Mouse (Mus musculus): ENCODE data around the gene Scg5. TPM values are rescaled to one million over a fixed set of nuclear protein-coding genes. Genes with fewer than 3 reads are reported as not detected.
A peak's percentile ranks its signal among the peaks of the same experiment; 100 is the strongest.

Scg5 gene
- polyA plus RNA-seq (2014; fragmentation: Nextera tagmentation; extraction: Ambion mirVana), result 0.30 and 0.57 TPM in 2 replicates

DNA sequence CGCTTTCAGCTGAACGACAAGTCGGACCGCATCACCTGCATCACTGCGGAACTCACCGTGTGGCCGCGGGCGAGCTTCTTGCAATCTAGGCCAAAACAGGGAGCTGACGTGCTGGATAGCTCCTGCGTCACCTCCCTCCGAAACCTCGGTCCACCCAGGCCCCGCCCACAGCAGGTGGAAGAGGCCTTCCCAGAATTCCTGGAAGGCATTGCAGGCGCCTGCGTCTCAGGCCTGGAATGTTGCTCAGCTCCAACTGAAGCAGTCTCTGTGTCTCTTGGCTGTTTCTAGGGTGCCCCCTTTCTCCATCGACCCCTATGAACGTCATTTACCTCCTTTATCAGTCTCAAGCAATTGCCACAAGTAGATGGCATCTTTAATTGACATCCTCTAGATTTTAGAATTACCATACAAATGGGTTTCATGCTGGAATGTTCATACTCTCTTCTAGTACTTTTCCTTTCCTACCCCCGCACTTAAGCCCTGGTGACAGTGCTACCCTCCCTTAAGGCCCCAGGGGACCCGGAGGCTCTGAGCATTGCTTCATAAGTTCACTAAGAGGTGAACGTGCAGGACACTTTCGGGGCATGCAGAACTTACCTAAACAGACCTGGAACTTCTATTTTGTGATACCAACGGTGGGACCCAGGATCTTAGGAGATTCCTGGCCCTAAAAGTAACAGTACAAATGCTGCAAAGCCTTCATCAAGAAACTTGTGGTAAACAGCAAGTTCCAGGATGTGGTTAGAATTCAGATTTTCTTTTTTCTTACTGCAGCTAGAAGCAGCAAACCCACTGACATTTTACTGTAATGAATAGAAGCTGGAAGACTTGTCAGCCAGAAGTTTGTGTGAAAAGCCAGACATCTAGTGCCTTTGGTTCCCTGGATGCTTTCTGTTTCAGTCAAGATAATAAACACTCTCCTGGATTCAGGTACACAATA is at the start of gene Scg5:
TSS of gene Scg5 (minus strand) at position 179 of the 940 bp plus-strand sequence.
- Histone ChIP-seq H3K4me2 (peak within 1 kb of the TSS; percentile 52), H3K27me3 (ENCODE audit: insufficient read depth, low read length) (no peaks in the 10 kb centered on the region), H3K4me1 (ENCODE audit: insufficient read depth) (no peaks in the 10 kb centered on the region), H3K4me3 (ENCODE audit: low read depth, low read length) (peak within 1 kb of the TSS; percentile 2; the same call in 1 of the 2 replicates), H3K9ac (no peak within 1 kb of the TSS), H3K9me3 (ENCODE audit: low read depth, low read length) (no peaks in the 10 kb centered on the region), H3K27ac (ENCODE audit: low read depth) (no peak within 1 kb of the TSS), H3K36me3 (ENCODE audit: insufficient read depth) (peaks cover 21% of the 10 kb centered on the region)
- peak; percentile 84 for DNase-seq
- peak; percentile 89 for ATAC-seq (ENCODE audit: insufficient read depth)
- TF ChIP-seq CTCF (IDR thresholded peaks at IDR 0.05; ENCODE audit: low read depth), result no peak
- WGBS, result 9% methylated on average over 23 of the region's 23 CpGs

- H3K4me1 ChIP-seq (ENCODE audit: insufficient read depth), result no peaks in the 10 kb centered on the region
- WGBS, result 97% methylated on average over 1 of the region's 1 CpGs
- no peak overlapping the region for H3K4me2 ChIP-seq
- no peaks in the 10 kb centered on the region for H3K36me3 ChIP-seq (ENCODE audit: insufficient read depth)
- no peaks in the 10 kb centered on the region for H3K9me3 ChIP-seq (ENCODE audit: low read depth, low read length)
- no peak for ATAC-seq (ENCODE audit: insufficient read depth)
- no peak for TF ChIP-seq CTCF (IDR thresholded peaks at IDR 0.05; ENCODE audit: low read depth)
- H3K27me3 ChIP-seq (ENCODE audit: insufficient read depth, low read length), result no peaks in the 10 kb centered on the region
- no peak overlapping the region for H3K4me3 ChIP-seq (ENCODE audit: low read depth, low read length)
- H3K9ac ChIP-seq, result no peak overlapping the region
- H3K27ac ChIP-seq (ENCODE audit: low read depth), result no peak overlapping the region
- no peak for DNase-seq
Measured at GRCm38 (mm10) chr2:113870115-113870514, 41.2 kb upstream of the Scg5 start.

- 84% methylated on average over 4 of the region's 4 CpGs for WGBS
- no peak overlapping the region for H3K27ac ChIP-seq (ENCODE audit: low read depth)
- H3K4me3 ChIP-seq (ENCODE audit: low read depth, low read length), result no peak overlapping the region
- no peak overlapping the region for H3K4me2 ChIP-seq
- DNase-seq, result no peak
- no peaks in the 10 kb centered on the region for H3K36me3 ChIP-seq (ENCODE audit: insufficient read depth)
- ATAC-seq (ENCODE audit: insufficient read depth), result no peak
- H3K4me1 ChIP-seq (ENCODE audit: insufficient read depth), result no peaks in the 10 kb centered on the region
- H3K9ac ChIP-seq, result no peak overlapping the region
- no peaks in the 10 kb centered on the region for H3K9me3 ChIP-seq (ENCODE audit: low read depth, low read length)
- no peak for TF ChIP-seq CTCF (IDR thresholded peaks at IDR 0.05; ENCODE audit: low read depth)
- H3K27me3 ChIP-seq (ENCODE audit: insufficient read depth, low read length), result no peaks in the 10 kb centered on the region
Measured at GRCm38 (mm10) chr2:113868404-113868803, 39.5 kb upstream of the Scg5 start.

GRCm38 (mm10) chr2:113866155-113866554 is 37.2 kb upstream of the Scg5 start:
- H3K27ac ChIP-seq (ENCODE audit: low read depth), result no peak overlapping the region
- H3K4me1 ChIP-seq (ENCODE audit: insufficient read depth), result no peaks in the 10 kb centered on the region
- H3K4me3 ChIP-seq (ENCODE audit: low read depth, low read length), result no peak overlapping the region
- DNase-seq (peak; percentile 75), ATAC-seq (ENCODE audit: insufficient read depth) (no peak)
- 10% methylated on average over 2 of the region's 2 CpGs for WGBS
- no peaks in the 10 kb centered on the region for H3K27me3 ChIP-seq (ENCODE audit: insufficient read depth, low read length)
- no peak overlapping the region for H3K4me2 ChIP-seq
- no peak overlapping the region for H3K9ac ChIP-seq
- peak; percentile 46 for TF ChIP-seq CTCF (IDR thresholded peaks at IDR 0.05; ENCODE audit: low read depth)
- no peaks in the 10 kb centered on the region for H3K9me3 ChIP-seq (ENCODE audit: low read depth, low read length)
- H3K36me3 ChIP-seq (ENCODE audit: insufficient read depth), result no peaks in the 10 kb centered on the region

GRCm38 (mm10) chr2:113849141-113849540 is 20.2 kb upstream of the Scg5 start:
- Histone ChIP-seq H3K4me3 (ENCODE audit: low read depth, low read length) (peak overlapping the region; percentile 89), H3K9ac (peak overlapping the region; percentile 81), H3K27ac (ENCODE audit: low read depth) (peak overlapping the region; percentile 92; the same call in 1 of the 2 replicates), H3K4me2 (peak overlapping the region; percentile 83), H3K9me3 (ENCODE audit: low read depth, low read length) (no peaks in the 10 kb centered on the region), H3K27me3 (ENCODE audit: insufficient read depth, low read length) (no peaks in the 10 kb centered on the region), H3K36me3 (ENCODE audit: insufficient read depth) (peaks cover 10% of the 10 kb centered on the region), H3K4me1 (ENCODE audit: insufficient read depth) (peaks cover 7% of the 10 kb centered on the region; the same call in 1 of the 2 replicates)
- no peak for TF ChIP-seq CTCF (IDR thresholded peaks at IDR 0.05; ENCODE audit: low read depth)
- DNase-seq (no peak), ATAC-seq (ENCODE audit: insufficient read depth) (peak; percentile 33)
- under 1% methylated on average over 3 of the region's 3 CpGs for WGBS

GRCm38 (mm10) chr2:113848245-113849121 is 19.6 kb upstream of the Scg5 start, which contains the start of gene Arhgap11a:
TSS of gene Arhgap11a (minus strand) at chr2:113848661.
- peak within 1 kb of the TSS; percentile 92 for H3K27ac ChIP-seq (ENCODE audit: low read depth)
- no peaks in the 10 kb centered on the region for H3K27me3 ChIP-seq (ENCODE audit: insufficient read depth, low read length)
- peak within 1 kb of the TSS; percentile 83 for H3K4me2 ChIP-seq
- H3K9me3 ChIP-seq (ENCODE audit: low read depth, low read length), result no peaks in the 10 kb centered on the region
- TF ChIP-seq CTCF (IDR thresholded peaks at IDR 0.05; ENCODE audit: low read depth), result no peak
- ATAC-seq (ENCODE audit: insufficient read depth) (peak; percentile 96), DNase-seq (peak; percentile 99)
- H3K9ac ChIP-seq, result peak within 1 kb of the TSS; percentile 81
- peaks cover 17% of the 10 kb centered on the region for H3K36me3 ChIP-seq (ENCODE audit: insufficient read depth)
- peaks cover 7% of the 10 kb centered on the region; the same call in 1 of the 2 replicates for H3K4me1 ChIP-seq (ENCODE audit: insufficient read depth)
- under 1% methylated on average over 48 of the region's 48 CpGs for WGBS
- H3K4me3 ChIP-seq (ENCODE audit: low read depth, low read length), result peak within 1 kb of the TSS; percentile 89
